Mouse (Mus musculus): ENCODE data around the gene Alppl2. TPM values are rescaled to one million over a fixed set of nuclear protein-coding genes. Genes with fewer than 3 reads are reported as not detected.

The Alppl2 gene
- polyA plus RNA-seq, 1 experiment: not detected

- no peak for TF ChIP-seq CTCF (conservative IDR thresholded peaks at IDR 0.05; ENCODE audit: insufficient read depth, insufficient read length, low read depth, low read length)
- TF ChIP-seq POLR2A (IDR thresholded peaks at IDR 0.05; ENCODE audit: low read depth, low read length): no peak
- WGBS: 81% methylated on average over 17 of the region's 17 CpGs
These were observed 2.8 kb downstream of the Alppl2 start for GRCm38 (mm10) chr1:87086964-87087363.

GRCm38 (mm10) chr1:87086196-87086595, 3.5 kb downstream of the Alppl2 start:
- peak; percentile 22 for DNase-seq
- Histone ChIP-seq H3K27me3 (replicated peaks; ENCODE audit: control insufficient read depth, insufficient read depth, low read length) (no peaks in the 10 kb centered on the region), H3K4me1 (ENCODE audit: control insufficient read depth, insufficient read depth, low read length) (no peaks in the 10 kb centered on the region), H3K36me3 (ENCODE audit: control insufficient read depth, insufficient read depth, low read length) (no peaks in the 10 kb centered on the region), H3K4me3 (ENCODE audit: insufficient read depth, low read depth, low read length) (no peak overlapping the region), H3K27ac (ENCODE audit: insufficient read depth, low read depth, low read length) (no peak overlapping the region)
- TF ChIP-seq CTCF (conservative IDR thresholded peaks at IDR 0.05; ENCODE audit: insufficient read depth, insufficient read length, low read depth, low read length): no peak
- no peak for TF ChIP-seq POLR2A (IDR thresholded peaks at IDR 0.05; ENCODE audit: low read depth, low read length)
- WGBS: 46% methylated on average over 4 of the region's 4 CpGs

More at GRCm38 (mm10) chr1:87086964-87087363, 2.8 kb downstream of the Alppl2 start:
- no peaks in the 10 kb centered on the region for H3K4me1 ChIP-seq (ENCODE audit: control insufficient read depth, insufficient read depth, low read length)
- H3K36me3 ChIP-seq (ENCODE audit: control insufficient read depth, insufficient read depth, low read length): no peaks in the 10 kb centered on the region
- no peak for DNase-seq
- no peaks in the 10 kb centered on the region for H3K27me3 ChIP-seq (replicated peaks; ENCODE audit: control insufficient read depth, insufficient read depth, low read length)
- H3K27ac ChIP-seq (ENCODE audit: insufficient read depth, low read depth, low read length): no peak overlapping the region
- no peak overlapping the region for H3K4me3 ChIP-seq (ENCODE audit: insufficient read depth, low read depth, low read length)

GRCm38 (mm10) chr1:87073776-87074175, 16.0 kb downstream of the Alppl2 start:
- 85% methylated on average over 8 of the region's 8 CpGs for WGBS
- no peak overlapping the region for H3K27ac ChIP-seq (ENCODE audit: insufficient read depth, low read depth, low read length)
- H3K4me3 ChIP-seq (ENCODE audit: insufficient read depth, low read depth, low read length): no peak overlapping the region
- no peak for DNase-seq
- no peaks in the 10 kb centered on the region for H3K36me3 ChIP-seq (ENCODE audit: control insufficient read depth, insufficient read depth, low read length)
- H3K4me1 ChIP-seq (ENCODE audit: control insufficient read depth, insufficient read depth, low read length): no peaks in the 10 kb centered on the region
- TF ChIP-seq CTCF (conservative IDR thresholded peaks at IDR 0.05; ENCODE audit: insufficient read depth, insufficient read length, low read depth, low read length) (no peak), POLR2A (IDR thresholded peaks at IDR 0.05; ENCODE audit: low read depth, low read length) (no peak)
- H3K27me3 ChIP-seq (replicated peaks; ENCODE audit: control insufficient read depth, insufficient read depth, low read length): no peaks in the 10 kb centered on the region

GRCm38 (mm10) chr1:87070720-87071119, 19.0 kb downstream of the Alppl2 start:
- DNase-seq: peak; percentile 23
- WGBS: 60% methylated on average over 16 of the region's 16 CpGs
- no peak overlapping the region for H3K27ac ChIP-seq (ENCODE audit: insufficient read depth, low read depth, low read length)
- H3K36me3 ChIP-seq (ENCODE audit: control insufficient read depth, insufficient read depth, low read length): no peaks in the 10 kb centered on the region
- H3K4me3 ChIP-seq (ENCODE audit: insufficient read depth, low read depth, low read length): no peak overlapping the region
- no peaks in the 10 kb centered on the region for H3K27me3 ChIP-seq (replicated peaks; ENCODE audit: control insufficient read depth, insufficient read depth, low read length)
- H3K4me1 ChIP-seq (ENCODE audit: control insufficient read depth, insufficient read depth, low read length): no peaks in the 10 kb centered on the region
- TF ChIP-seq CTCF (conservative IDR thresholded peaks at IDR 0.05; ENCODE audit: insufficient read depth, insufficient read length, low read depth, low read length) (peak; percentile 60; the same call in 1 of the 2 replicates), POLR2A (IDR thresholded peaks at IDR 0.05; ENCODE audit: low read depth, low read length) (no peak)

- Histone ChIP-seq H3K36me3 (ENCODE audit: control insufficient read depth, insufficient read depth, low read length) (no peaks in the 10 kb centered on the region), H3K27me3 (replicated peaks; ENCODE audit: control insufficient read depth, insufficient read depth, low read length) (no peaks in the 10 kb centered on the region), H3K27ac (ENCODE audit: insufficient read depth, low read depth, low read length) (no peak overlapping the region), H3K4me1 (ENCODE audit: control insufficient read depth, insufficient read depth, low read length) (0 out of 2 replicates have a peak, but pooled peaks cover 2% of the 10 kb centered on the region), H3K4me3 (ENCODE audit: insufficient read depth, low read depth, low read length) (no peak overlapping the region)
- no peak for DNase-seq
- TF ChIP-seq POLR2A (IDR thresholded peaks at IDR 0.05; ENCODE audit: low read depth, low read length) (no peak), CTCF (conservative IDR thresholded peaks at IDR 0.05; ENCODE audit: insufficient read depth, insufficient read length, low read depth, low read length) (peak; percentile 14; the same call in 1 of the 2 replicates)
These were observed 28.8 kb downstream of the Alppl2 start for GRCm38 (mm10) chr1:87060913-87061312.

- 79% methylated on average over 8 of the region's 8 CpGs for WGBS
- TF ChIP-seq CTCF (conservative IDR thresholded peaks at IDR 0.05; ENCODE audit: insufficient read depth, insufficient read length, low read depth, low read length): no peak
- TF ChIP-seq POLR2A (IDR thresholded peaks at IDR 0.05; ENCODE audit: low read depth, low read length): no peak
- H3K4me1 ChIP-seq (ENCODE audit: control insufficient read depth, insufficient read depth, low read length): no peaks in the 10 kb centered on the region
- H3K27ac ChIP-seq (ENCODE audit: insufficient read depth, low read depth, low read length): no peak overlapping the region
- H3K36me3 ChIP-seq (ENCODE audit: control insufficient read depth, insufficient read depth, low read length): no peaks in the 10 kb centered on the region
- no peak for DNase-seq
- no peak overlapping the region for H3K4me3 ChIP-seq (ENCODE audit: insufficient read depth, low read depth, low read length)
- H3K27me3 ChIP-seq (replicated peaks; ENCODE audit: control insufficient read depth, insufficient read depth, low read length): no peaks in the 10 kb centered on the region
These were observed 30.6 kb downstream of the Alppl2 start for GRCm38 (mm10) chr1:87059042-87059665.

GRCm38 (mm10) chr1:87057075-87057474, 32.7 kb downstream of the Alppl2 start:
- 74% methylated on average over 4 of the region's 4 CpGs for WGBS
- H3K4me3 ChIP-seq (ENCODE audit: insufficient read depth, low read depth, low read length): no peak overlapping the region
- H3K27me3 ChIP-seq (replicated peaks; ENCODE audit: control insufficient read depth, insufficient read depth, low read length): no peaks in the 10 kb centered on the region
- no peaks in the 10 kb centered on the region for H3K4me1 ChIP-seq (ENCODE audit: control insufficient read depth, insufficient read depth, low read length)
- no peak for TF ChIP-seq CTCF (conservative IDR thresholded peaks at IDR 0.05; ENCODE audit: insufficient read depth, insufficient read length, low read depth, low read length)
- no peak for TF ChIP-seq POLR2A (IDR thresholded peaks at IDR 0.05; ENCODE audit: low read depth, low read length)
- DNase-seq: no peak
- H3K27ac ChIP-seq (ENCODE audit: insufficient read depth, low read depth, low read length): no peak overlapping the region
- H3K36me3 ChIP-seq (ENCODE audit: control insufficient read depth, insufficient read depth, low read length): no peaks in the 10 kb centered on the region
